ENCODE assay signal across 8 mouse cellular contexts in the genomic region with DNA sequence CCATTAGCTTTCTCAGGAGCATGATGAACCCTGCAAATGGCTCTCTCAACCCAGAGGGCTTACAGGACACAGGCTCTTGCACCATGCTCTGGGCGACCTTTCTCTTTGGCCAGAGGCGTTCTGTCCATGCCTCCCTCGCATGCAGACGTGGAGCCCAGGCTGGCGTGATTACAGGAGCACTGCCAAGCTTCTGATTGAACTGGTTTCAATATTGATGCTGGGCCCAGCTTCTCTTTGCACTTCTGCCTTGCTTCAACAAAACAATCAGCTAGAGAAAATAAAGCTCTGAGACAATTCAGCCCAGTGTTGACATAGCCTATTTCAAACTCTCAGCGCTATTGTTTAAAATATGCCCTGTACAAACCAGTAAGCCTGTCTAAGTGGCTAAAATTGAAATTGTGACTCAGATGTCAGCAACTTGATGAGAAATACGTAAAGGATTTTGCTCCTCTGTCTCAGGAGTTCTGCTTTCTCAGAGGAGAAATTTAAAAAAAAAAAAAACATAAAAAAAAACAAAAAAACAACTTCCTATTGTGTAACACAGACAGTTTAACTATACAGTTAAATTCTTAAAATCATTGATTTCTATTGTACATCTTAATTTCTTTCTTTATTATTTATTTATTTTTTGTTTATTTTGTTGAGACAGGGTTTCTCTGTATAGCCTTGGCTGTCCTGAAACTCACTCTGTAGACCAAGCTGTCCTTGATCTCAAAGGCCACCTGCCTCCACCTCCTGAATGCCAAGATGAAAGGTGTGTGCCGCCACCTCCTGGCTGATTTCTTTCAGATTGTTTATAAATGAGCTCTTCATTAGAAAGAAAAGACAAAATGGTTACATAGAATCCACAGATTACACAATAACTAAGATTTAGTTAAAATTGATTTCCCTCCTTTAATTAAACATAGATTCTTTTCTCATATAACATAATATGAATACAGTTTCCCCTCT.
DNase-seq lines count a peak whose midpoint lies in the region; ATAC-seq and TF ChIP-seq lines count a peak whose summit lies in the region.
"Had no signal": no experiment of that assay in that cellular context is flagged by ENCODE, and none has a peak within 500 bp of the region (broad histone marks: within the 10 kb centered on the region; RNA-seq: fewer than 3 reads in every experiment).

No protein-coding gene starts in this region.

- no peak overlapping the region for H3K4me3 ChIP-seq in kidney, embryonic 16.5 days (ENCODE audit: low read length)
- no peak overlapping the region for H3K4me3 ChIP-seq in liver, embryonic 16.5 days (ENCODE audit: low read depth, low read length)
- H3K4me3 ChIP-seq: limb, embryonic 12.5 days had no signal

- H3K27ac ChIP-seq in kidney, embryonic 16.5 days (ENCODE audit: low read length), result no peak overlapping the region
- no peak overlapping the region for H3K27ac ChIP-seq in liver, embryonic 16.5 days (ENCODE audit: low read length)
- H3K27ac ChIP-seq: limb, embryonic 12.5 days had no signal

- H3K27me3 ChIP-seq in kidney, embryonic 16.5 days (ENCODE audit: insufficient read depth, low read length), result no peaks in the 10 kb centered on the region
- H3K27me3 ChIP-seq in Patski, result no peaks in the 10 kb centered on the region
- H3K27me3 ChIP-seq in liver, embryonic 16.5 days (ENCODE audit: control insufficient read depth, insufficient read depth, low read depth, low read length), result no peaks in the 10 kb centered on the region
- H3K27me3 ChIP-seq: limb, embryonic 12.5 days had no signal

- POLR2A ChIA-PET in Patski (lab: Charles Lee), result interaction anchor here (0.7 kb wide), 3 partner anchors 55 to 1438 kb away, joined by 4 to 10 read pairs (median 8); no protein-coding TSS in a partner anchor

- no peak for ATAC-seq in kidney, embryonic 16.5 days (ENCODE audit: low FRiP score, low TSS enrichment)
- no peak for ATAC-seq in Patski
- peak; percentile 74 for ATAC-seq in liver, embryonic 16.5 days (ENCODE audit: low read depth)

- 64% methylated on average over 8 of the region's 8 CpGs for WGBS in kidney, embryonic 16.5 days
- WGBS in liver, embryonic 16.5 days (ENCODE audit: insufficient replicate concordance), result 60% methylated on average over 8 of the region's 8 CpGs

- no peaks in the 10 kb centered on the region for H3K9me3 ChIP-seq in kidney, embryonic 16.5 days (ENCODE audit: low read length)
- no peaks in the 10 kb centered on the region for H3K9me3 ChIP-seq in liver, embryonic 16.5 days (replicated peaks; ENCODE audit: control insufficient read depth, low read length)
- H3K9me3 ChIP-seq: limb, embryonic 12.5 days had no signal

- in situ Hi-C loops in Patski (cut with MboI; ENCODE audit: low pct_unique_long_range_greater_than_20kb), result loop anchor here (10.0 kb wide), 2 partner anchors 1085 to 1425 kb away; no protein-coding TSS in a partner anchor

- no peaks in the 10 kb centered on the region for H3K36me3 ChIP-seq in kidney, embryonic 16.5 days (ENCODE audit: insufficient read depth, low read length)
- H3K36me3 ChIP-seq in liver, embryonic 16.5 days (ENCODE audit: control insufficient read depth, insufficient read depth), result no peaks in the 10 kb centered on the region
- H3K36me3 ChIP-seq: limb, embryonic 12.5 days had no signal

- no peak overlapping the region for H3K9ac ChIP-seq in kidney, embryonic 16.5 days (replicated peaks; ENCODE audit: low read length)
- no peak overlapping the region for H3K9ac ChIP-seq in liver, embryonic 16.5 days (ENCODE audit: low read depth, low read length)
- H3K9ac ChIP-seq: limb, embryonic 12.5 days had no signal

- CTCF ChIA-PET in Patski (lab: Charles Lee), result interaction anchor here (0.8 to 4.0 kb wide), 2 partner anchors 9 to 122 kb away, joined by 3 to 24 read pairs; no protein-coding TSS in a partner anchor

- TF ChIP-seq CTCF in Patski (IDR thresholded peaks at IDR 0.05), result peak; percentile 63

- H3K4me2 ChIP-seq in kidney, embryonic 16.5 days (replicated peaks; ENCODE audit: low read depth, low read length), result no peak overlapping the region
- no peak overlapping the region for H3K4me2 ChIP-seq in liver, embryonic 16.5 days (ENCODE audit: low read depth, low read length)
- H3K4me2 ChIP-seq: limb, embryonic 12.5 days had no signal

- H3K4me1 ChIP-seq in kidney, embryonic 16.5 days (ENCODE audit: insufficient read depth, low read length), result peaks cover 5% of the 10 kb centered on the region; the same call in 1 of the 2 replicates
- H3K4me1 ChIP-seq in liver, embryonic 16.5 days (ENCODE audit: control insufficient read depth, low read depth, low read length), result no peaks in the 10 kb centered on the region
- H3K4me1 ChIP-seq: limb, embryonic 12.5 days had no signal

- DNase-seq in kidney, adult 11 months, result peak; percentile 11
- no peak for DNase-seq in Patski (ENCODE audit: low read depth, low spot score)
- peak; percentile 79 for DNase-seq in cerebellum, postnatal 14 days
- DNase-seq in thymus, postnatal 25 days, result peak; percentile 33
- no peak for DNase-seq in right cerebral cortex, postnatal 25 days

Comparison
In these comparisons a context has a peak if more than half of its experiments do, and no peak if none do; other contexts are left out.
1. DNase-seq: peak in kidney, adult 11 months (single experiment), cerebellum, postnatal 14 days (2 of 2) and thymus, postnatal 25 days (single experiment); none in Patski (single experiment) and right cerebral cortex, postnatal 25 days (single experiment).